Mouse (Mus musculus): Measurements from ENCODE around the gene Tmem159. TPM values are rescaled to one million over a fixed set of nuclear protein-coding genes. Genes with fewer than 3 reads are reported as not detected.

The Tmem159 gene
- polyA plus RNA-seq (2015; fragmentation: Nextera tagmentation; extraction: Ambion mirVana), result 32.5 and 48.2 TPM in 2 replicates

DNA sequence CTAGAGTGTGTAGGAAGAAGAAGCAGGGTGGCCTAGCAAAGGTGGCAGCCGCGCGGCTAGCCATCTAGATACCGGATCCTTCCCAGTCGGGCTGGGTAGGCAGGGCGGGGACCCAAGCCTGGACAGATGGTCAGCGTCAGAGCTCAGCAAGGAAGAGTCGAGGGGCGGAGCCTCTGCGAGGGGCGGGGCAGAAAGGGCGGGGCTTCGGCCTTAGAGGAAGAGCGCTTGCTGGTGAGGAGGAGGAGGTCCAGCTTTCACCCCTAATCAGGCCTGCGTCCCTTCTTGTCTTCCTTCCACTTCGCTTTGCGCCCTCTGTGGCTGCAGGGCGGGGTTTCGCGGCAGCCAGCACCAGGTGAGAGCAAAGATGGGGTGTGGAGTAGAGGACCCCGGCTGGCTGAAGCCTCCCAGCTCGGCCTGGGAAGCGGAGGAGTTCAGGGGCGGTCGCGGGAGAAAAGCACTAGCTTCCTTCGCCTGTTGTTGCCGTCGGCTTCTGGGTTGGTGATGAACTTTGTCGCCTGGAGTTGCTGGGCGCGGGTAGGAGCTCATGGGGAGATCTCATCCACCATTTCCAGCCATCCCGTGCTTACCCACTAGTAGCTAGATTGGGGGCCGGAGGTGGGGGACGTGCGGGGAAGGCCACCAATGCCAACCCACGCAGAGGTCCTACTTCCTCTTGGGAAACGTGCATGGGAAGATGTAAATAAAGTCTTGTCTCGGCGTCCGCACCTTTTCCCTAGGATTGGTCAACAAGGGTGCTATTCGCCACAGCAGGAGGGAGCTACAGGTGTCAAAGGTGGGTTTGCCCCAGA lies at the start of gene Tmem159:
Gene Tmem159 (plus strand): TSS at position 190 of the 809 bp plus-strand sequence.
- Histone ChIP-seq H3K36me3 (peaks cover 10% of the 10 kb centered on the region; the same call in 1 of the 2 replicates), H3K4me2 (peak within 1 kb of the TSS; percentile 92), H3K4me3 (replicated peaks) (peak within 1 kb of the TSS; percentile 70), H3K27me3 (no peaks in the 10 kb centered on the region), H3K4me1 (peaks cover 15% of the 10 kb centered on the region), H3K9me3 (replicated peaks) (no peaks in the 10 kb centered on the region), H3K27ac (peak within 1 kb of the TSS; percentile 80), H3K9ac (peak within 1 kb of the TSS; percentile 57)
- ATAC-seq (replicated peaks; ENCODE audit: low FRiP score), result peak; percentile 95
- under 1% methylated on average over 42 of the region's 42 CpGs for WGBS

DNA sequence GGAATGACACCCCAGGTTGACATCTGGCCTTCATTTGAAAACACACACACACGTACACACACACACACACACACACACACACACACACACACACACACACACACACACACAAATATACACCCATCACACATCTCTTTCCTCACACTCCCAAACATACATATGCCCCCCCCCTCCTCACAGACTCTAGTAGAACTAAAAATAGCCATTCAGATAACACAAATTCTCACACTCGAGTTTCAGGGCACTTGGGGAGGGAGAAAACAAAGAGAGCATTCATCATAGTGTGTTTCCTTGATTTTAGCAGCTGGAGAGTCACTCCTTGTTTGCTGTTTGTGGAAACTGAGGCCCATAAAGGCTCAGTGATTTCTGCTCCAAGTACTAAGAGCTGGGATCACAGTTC lies 48.1 kb upstream of the Tmem159 start:
- WGBS, result 35% methylated on average over 2 of the region's 2 CpGs
- Histone ChIP-seq H3K36me3 (no peaks in the 10 kb centered on the region), H3K27me3 (no peaks in the 10 kb centered on the region), H3K9ac (no peak overlapping the region), H3K4me2 (no peak overlapping the region), H3K4me1 (no peaks in the 10 kb centered on the region), H3K4me3 (replicated peaks) (no peak overlapping the region), H3K27ac (no peak overlapping the region), H3K9me3 (replicated peaks) (no peaks in the 10 kb centered on the region)
- no peak for ATAC-seq (replicated peaks; ENCODE audit: low FRiP score)

DNA sequence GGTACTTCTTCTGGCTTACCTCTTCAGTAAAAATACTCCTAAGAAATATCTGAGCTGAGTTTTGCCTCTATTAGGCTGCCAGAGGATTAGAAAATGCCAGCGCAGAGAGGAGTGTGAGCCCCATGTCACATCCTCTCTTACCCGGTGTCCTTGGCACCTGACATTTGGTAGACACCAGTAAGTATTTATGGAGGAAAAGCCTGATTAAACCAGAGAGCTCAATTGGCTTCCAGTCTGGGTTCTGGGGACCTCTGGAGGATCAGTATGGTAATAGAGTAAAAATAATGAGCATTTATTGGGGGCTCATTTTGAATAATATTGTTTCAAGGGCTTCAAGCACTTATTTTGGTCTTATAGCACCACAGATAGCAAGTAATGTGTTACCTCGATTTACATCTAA lies 46.7 kb upstream of the Tmem159 start:
- H3K4me2 ChIP-seq, result no peak overlapping the region
- 79% methylated on average over 3 of the region's 3 CpGs for WGBS
- no peak overlapping the region for H3K9ac ChIP-seq
- H3K4me1 ChIP-seq, result no peaks in the 10 kb centered on the region
- H3K27ac ChIP-seq, result no peak overlapping the region
- H3K4me3 ChIP-seq (replicated peaks), result no peak overlapping the region
- ATAC-seq (replicated peaks; ENCODE audit: low FRiP score), result no peak
- no peaks in the 10 kb centered on the region for H3K9me3 ChIP-seq (replicated peaks)
- H3K36me3 ChIP-seq, result no peaks in the 10 kb centered on the region
- H3K27me3 ChIP-seq, result no peaks in the 10 kb centered on the region

DNA sequence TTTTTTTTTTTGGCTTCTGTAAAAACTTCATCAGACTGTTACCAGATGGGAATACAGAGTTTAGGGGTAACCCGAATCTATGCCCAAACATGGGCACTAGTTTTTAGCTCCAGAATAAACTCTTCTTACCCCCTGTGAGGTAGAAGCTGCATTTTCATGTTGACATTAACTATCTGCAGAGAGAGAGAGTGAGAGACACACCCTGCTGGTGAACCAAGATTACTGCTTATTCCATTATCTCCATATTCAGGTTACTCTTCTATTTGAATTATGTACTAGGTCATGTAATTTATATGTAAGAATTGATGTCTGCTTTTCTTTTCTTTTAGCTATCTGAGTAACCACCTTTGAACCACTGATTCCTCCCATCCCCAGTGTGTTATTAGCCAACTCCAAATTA lies 38.1 kb upstream of the Tmem159 start:
- no peak overlapping the region for H3K4me2 ChIP-seq
- H3K27me3 ChIP-seq, result no peaks in the 10 kb centered on the region
- no peak overlapping the region for H3K27ac ChIP-seq
- no peaks in the 10 kb centered on the region for H3K9me3 ChIP-seq (replicated peaks)
- H3K36me3 ChIP-seq, result no peaks in the 10 kb centered on the region
- no peaks in the 10 kb centered on the region for H3K4me1 ChIP-seq
- no peak for ATAC-seq (replicated peaks; ENCODE audit: low FRiP score)
- no peak overlapping the region for H3K4me3 ChIP-seq (replicated peaks)
- H3K9ac ChIP-seq, result no peak overlapping the region
- WGBS, result 98% methylated on average over 1 of the region's 1 CpGs

DNA sequence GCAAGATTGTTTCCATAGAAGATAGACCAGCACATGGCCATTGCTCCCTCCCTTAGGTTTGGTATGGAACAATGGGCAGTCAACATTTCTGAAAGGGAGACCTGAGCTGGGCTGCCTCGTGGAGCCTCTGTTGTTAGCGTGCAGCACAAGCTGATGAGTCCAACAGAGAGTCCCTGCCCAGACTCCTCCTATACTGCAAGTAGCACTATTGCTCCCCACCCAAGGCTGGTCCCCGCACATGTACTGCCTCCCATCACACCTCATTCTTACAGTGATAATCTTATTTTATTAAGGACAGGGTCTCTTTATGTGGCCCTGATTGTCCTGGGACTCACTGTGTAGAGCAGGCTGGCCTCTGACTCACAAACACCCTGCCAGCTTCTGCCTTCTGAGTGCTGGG lies 34.0 kb upstream of the Tmem159 start:
- 80% methylated on average over 3 of the region's 3 CpGs for WGBS
- H3K27ac ChIP-seq, result no peak overlapping the region
- H3K9ac ChIP-seq, result no peak overlapping the region
- no peaks in the 10 kb centered on the region for H3K9me3 ChIP-seq (replicated peaks)
- no peak overlapping the region for H3K4me3 ChIP-seq (replicated peaks)
- no peaks in the 10 kb centered on the region for H3K27me3 ChIP-seq
- no peak overlapping the region for H3K4me2 ChIP-seq
- no peak for ATAC-seq (replicated peaks; ENCODE audit: low FRiP score)
- H3K4me1 ChIP-seq, result no peaks in the 10 kb centered on the region
- no peaks in the 10 kb centered on the region for H3K36me3 ChIP-seq

DNA sequence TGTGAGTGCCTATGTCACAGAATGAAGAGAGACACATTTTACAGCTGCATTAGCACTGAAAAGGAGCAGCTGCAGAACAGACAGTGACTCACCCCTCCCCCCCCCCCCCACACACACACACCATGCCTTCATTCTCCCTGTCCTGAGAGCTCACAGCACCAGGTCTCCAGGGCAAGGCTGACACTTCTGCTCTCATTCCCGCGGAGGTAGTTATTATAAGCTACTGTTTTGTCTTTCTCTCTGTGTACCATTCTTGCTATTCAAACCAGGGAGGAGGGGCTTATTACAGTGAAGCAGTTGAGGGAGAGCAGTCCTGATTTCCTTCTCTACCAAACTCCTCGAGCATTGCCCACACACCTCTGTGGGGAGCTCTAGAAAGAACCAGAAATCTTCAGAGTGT lies 33.0 kb upstream of the Tmem159 start:
- Histone ChIP-seq H3K4me2 (no peak overlapping the region), H3K36me3 (no peaks in the 10 kb centered on the region), H3K9ac (no peak overlapping the region), H3K4me1 (no peaks in the 10 kb centered on the region), H3K27me3 (no peaks in the 10 kb centered on the region), H3K4me3 (replicated peaks) (no peak overlapping the region), H3K27ac (no peak overlapping the region), H3K9me3 (replicated peaks) (no peaks in the 10 kb centered on the region)
- WGBS, result 35% methylated on average over 3 of the region's 3 CpGs
- ATAC-seq (replicated peaks; ENCODE audit: low FRiP score), result no peak

DNA sequence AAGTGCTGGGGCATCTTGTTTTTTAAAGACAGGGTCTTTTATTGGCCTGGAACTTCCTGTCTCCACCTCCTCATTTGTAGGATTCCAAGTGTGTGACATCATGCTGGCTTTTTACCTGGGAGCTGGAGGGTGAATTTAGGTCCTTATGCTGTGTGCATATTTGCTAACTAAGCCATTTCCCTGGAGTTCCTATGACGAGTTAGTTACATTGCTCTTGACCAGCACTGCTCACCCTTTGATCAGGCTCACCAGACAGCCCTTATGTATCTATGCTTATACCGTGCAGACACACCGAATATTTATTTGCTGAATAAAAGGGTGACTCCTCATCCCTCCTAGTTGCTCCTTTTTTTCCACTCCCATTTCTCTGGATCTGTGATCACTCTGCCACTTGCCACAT lies 22.0 kb upstream of the Tmem159 start:
- H3K4me3 ChIP-seq (replicated peaks), result no peak overlapping the region
- no peaks in the 10 kb centered on the region for H3K36me3 ChIP-seq
- H3K9ac ChIP-seq, result no peak overlapping the region
- H3K4me1 ChIP-seq, result no peaks in the 10 kb centered on the region
- H3K4me2 ChIP-seq, result no peak overlapping the region
- H3K27ac ChIP-seq, result no peak overlapping the region
- no peaks in the 10 kb centered on the region for H3K27me3 ChIP-seq
- ATAC-seq (replicated peaks; ENCODE audit: low FRiP score), result no peak
- 74% methylated on average over 3 of the region's 3 CpGs for WGBS
- no peaks in the 10 kb centered on the region for H3K9me3 ChIP-seq (replicated peaks)

DNA sequence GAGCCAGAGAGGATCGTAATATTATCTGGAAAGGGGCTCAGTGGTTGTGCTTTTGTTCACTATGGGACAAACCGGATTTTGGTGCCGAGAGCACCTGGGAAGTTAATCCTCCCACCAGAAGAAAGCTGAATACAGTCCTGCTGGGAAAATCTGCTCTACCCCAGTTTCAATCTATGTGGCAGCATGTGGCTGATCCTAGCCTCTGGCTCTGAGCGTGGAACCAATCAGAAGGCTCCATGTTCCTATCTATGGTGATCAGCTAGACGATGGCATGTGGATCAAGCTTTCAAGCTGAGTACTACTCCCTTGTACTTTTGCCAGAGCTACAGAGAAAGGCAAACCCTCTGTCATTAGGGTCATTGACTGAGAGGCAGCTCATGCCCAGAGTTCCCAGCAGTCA lies 9.1 kb upstream of the Tmem159 start:
- Histone ChIP-seq H3K27me3 (no peaks in the 10 kb centered on the region), H3K4me2 (no peak overlapping the region), H3K4me3 (replicated peaks) (no peak overlapping the region), H3K9ac (no peak overlapping the region), H3K4me1 (no peaks in the 10 kb centered on the region), H3K9me3 (replicated peaks) (no peaks in the 10 kb centered on the region), H3K36me3 (no peaks in the 10 kb centered on the region), H3K27ac (no peak overlapping the region)
- no peak for ATAC-seq (replicated peaks; ENCODE audit: low FRiP score)
- WGBS, result 58% methylated on average over 5 of the region's 5 CpGs

DNA sequence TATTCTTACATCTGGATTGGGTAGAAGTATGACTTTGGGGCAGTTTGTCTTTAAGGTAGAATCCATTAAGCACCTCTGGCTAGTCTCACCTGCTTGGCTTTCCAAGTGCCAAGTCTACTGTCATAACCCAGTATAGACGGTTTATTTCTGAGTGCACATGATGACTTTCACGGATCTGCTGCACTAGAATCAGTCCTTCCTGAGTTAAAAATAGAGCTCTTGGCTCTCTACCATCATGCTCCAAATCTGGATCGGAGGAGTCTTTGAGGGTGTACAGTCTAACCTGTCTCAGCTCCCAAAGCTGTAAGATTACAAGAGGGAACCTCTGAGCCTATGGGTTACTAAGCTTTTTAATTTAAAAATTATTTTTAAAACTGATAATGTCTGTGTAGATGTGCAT lies 7.9 kb upstream of the Tmem159 start:
- no peaks in the 10 kb centered on the region for H3K27me3 ChIP-seq
- ATAC-seq (replicated peaks; ENCODE audit: low FRiP score), result no peak
- no peak overlapping the region for H3K4me2 ChIP-seq
- H3K27ac ChIP-seq, result no peak overlapping the region
- WGBS, result 85% methylated on average over 3 of the region's 3 CpGs
- H3K36me3 ChIP-seq, result no peaks in the 10 kb centered on the region
- H3K4me1 ChIP-seq, result no peaks in the 10 kb centered on the region
- no peak overlapping the region for H3K9ac ChIP-seq
- H3K9me3 ChIP-seq (replicated peaks), result no peaks in the 10 kb centered on the region
- H3K4me3 ChIP-seq (replicated peaks), result no peak overlapping the region

DNA sequence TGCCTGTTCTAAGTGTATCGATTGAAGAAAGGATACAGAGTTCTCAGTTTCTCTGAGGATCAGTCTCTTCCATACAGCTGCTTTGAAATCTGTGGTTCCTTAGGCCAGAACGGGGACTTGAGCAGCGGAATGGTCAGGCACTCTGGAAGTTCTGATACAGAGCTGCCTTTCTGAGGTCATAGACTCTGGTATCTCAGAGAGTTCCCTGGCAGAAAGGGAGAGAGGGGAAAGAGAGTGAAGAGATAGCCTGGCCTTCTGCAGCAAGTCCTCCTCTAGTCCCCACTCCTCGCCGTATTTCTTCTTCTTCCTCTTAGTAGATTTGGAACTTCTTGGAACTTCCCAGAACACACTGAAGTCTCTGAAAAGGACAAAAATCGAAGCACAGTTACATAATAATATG lies 7.0 kb upstream of the Tmem159 start, which contains the start of gene Dnah3:
Gene Dnah3 (minus strand): TSS at position 101 of the 400 bp plus-strand sequence.
- WGBS, result 88% methylated on average over 6 of the region's 6 CpGs
- H3K9ac ChIP-seq, result no peak within 1 kb of the TSS
- H3K4me3 ChIP-seq (replicated peaks), result no peak within 1 kb of the TSS
- no peaks in the 10 kb centered on the region for H3K4me1 ChIP-seq
- no peaks in the 10 kb centered on the region for H3K27me3 ChIP-seq
- H3K27ac ChIP-seq, result no peak within 1 kb of the TSS
- H3K9me3 ChIP-seq (replicated peaks), result no peaks in the 10 kb centered on the region
- H3K4me2 ChIP-seq, result no peak within 1 kb of the TSS
- no peak for ATAC-seq (replicated peaks; ENCODE audit: low FRiP score)
- H3K36me3 ChIP-seq, result no peaks in the 10 kb centered on the region

DNA sequence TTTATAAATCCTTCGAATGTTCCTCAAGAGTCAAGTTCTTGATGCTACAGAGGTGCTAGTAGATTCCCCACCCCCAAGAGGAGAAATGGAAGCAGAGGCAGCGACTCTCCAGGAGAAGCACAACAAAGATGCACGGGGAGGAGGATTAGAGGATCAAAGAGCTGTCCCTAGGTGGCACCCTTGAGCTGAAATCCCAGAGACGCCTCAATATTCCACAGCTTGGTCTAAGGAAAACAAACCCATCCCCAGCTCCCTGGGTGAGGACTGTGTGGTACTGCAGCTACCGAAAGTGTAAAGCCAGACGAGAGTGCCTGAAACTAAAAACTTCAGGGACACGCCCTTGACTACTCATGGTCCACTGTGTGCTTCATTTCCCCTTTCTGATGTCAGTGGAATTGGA lies 4.3 kb upstream of the Tmem159 start:
- 8% methylated on average over 7 of the region's 7 CpGs for WGBS
- H3K4me2 ChIP-seq, result no peak overlapping the region

DNA sequence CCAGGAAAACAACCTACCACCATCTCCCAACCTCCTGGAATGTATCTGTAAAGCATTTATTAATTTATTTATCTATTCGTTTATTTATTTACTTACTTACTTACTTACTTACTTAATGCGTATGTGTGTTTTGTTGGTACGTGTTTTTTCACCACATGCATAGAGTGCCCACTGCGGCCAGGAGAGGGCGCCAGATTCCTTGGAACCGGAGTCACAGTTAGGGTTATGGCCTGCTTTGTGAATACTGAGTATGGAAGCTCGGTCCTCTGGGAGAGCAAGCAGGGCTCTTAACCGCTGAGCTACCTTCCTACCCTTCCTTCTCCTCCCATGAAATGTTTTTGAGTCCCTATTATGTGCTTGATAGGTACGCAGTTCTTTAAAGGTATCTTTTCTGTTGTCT lies 3.8 kb upstream of the Tmem159 start:
- Histone ChIP-seq H3K27me3 (no peaks in the 10 kb centered on the region), H3K4me1 (peaks cover 12% of the 10 kb centered on the region), H3K9me3 (replicated peaks) (no peaks in the 10 kb centered on the region), H3K27ac (no peak overlapping the region), H3K4me3 (replicated peaks) (no peak overlapping the region), H3K4me2 (no peak overlapping the region), H3K36me3 (no peaks in the 10 kb centered on the region), H3K9ac (no peak overlapping the region)
- 27% methylated on average over 9 of the region's 9 CpGs for WGBS
- ATAC-seq (replicated peaks; ENCODE audit: low FRiP score), result no peak

More for the DNA sequence above, 4.3 kb upstream of the Tmem159 start:
- no peak overlapping the region for H3K9ac ChIP-seq
- peaks cover 7% of the 10 kb centered on the region for H3K4me1 ChIP-seq
- no peak overlapping the region for H3K4me3 ChIP-seq (replicated peaks)
- peak; percentile 47; the same call in 1 of the 2 replicates for ATAC-seq (replicated peaks; ENCODE audit: low FRiP score)
- no peaks in the 10 kb centered on the region for H3K9me3 ChIP-seq (replicated peaks)
- H3K36me3 ChIP-seq, result no peaks in the 10 kb centered on the region
- no peaks in the 10 kb centered on the region for H3K27me3 ChIP-seq
- H3K27ac ChIP-seq, result no peak overlapping the region
